Mouse (Mus musculus): ENCODE measurements around the gene Tas2r120. TPM values are rescaled to one million over a fixed set of nuclear protein-coding genes. Genes with fewer than 3 reads are reported as not detected.
"Not testable (repeated sequence)": the region's sequence is repeated elsewhere in the genome, so short reads cannot be mapped to it uniquely, and the experiment has no call there.

Gene Tas2r120
- not detected in 2 replicates for polyA plus RNA-seq (2015; fragmentation: Nextera tagmentation; extraction: Ambion mirVana)

DNA sequence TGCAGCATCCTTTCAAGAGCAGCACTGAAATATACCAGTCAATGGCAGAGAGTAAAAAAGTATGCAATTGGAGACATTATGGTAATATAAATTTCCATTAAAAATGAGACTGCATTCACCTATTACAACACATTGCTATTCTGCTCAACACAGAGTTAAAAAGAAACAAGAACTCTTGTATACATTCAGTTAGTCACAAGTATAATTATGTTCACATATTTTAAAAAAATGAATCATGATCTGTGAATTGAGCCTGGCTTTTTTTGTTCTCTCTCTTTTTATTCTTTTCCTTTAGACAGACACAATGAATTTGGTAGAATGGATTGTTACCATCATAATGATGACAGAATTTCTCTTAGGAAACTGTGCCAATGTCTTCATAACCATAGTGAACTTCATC is at the start of gene Tas2r120:
TSS of gene Tas2r120 (plus strand) at position 301 of the 400 bp plus-strand sequence.
- DNase-seq (ENCODE audit: low spot score): no peak

DNA sequence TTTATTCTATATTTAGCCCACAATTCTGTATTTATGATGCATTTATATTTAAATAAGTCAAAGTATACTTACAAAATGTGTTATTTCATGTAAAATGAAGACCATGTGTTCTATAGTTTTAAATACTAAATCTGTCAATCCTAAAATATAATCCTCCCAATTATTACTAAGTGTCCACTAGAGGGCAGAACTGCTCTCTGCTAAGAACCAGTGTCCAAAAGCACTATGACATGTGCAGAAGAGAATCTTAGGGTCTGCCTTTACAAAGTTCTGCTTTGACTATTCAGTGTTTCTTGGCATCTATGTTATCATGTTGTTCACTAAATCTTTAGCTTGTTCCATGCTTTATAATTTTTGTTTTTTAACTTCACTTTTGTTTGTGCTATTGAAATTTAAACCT is 7.4 kb upstream of the Tas2r120 start:
- no peak for DNase-seq (ENCODE audit: low spot score)

DNA sequence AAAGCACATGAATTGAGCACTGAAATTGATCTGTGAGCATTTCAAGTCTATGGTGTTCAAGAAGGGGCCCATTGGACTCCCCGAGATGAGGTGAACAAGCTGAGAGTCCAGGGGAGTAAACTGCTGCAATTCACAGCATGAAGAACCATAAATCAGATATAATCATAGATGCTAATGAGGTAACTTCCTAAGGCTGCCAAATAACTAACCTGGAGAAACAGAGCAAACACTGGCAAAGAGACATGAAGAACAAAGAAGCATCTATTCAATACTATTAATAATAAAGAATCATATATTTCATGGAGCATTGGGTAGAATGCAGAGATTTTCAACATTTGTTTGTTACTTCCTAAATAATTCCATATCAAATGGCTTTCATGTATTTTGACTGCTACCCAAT is 5.3 kb upstream of the Tas2r120 start, which contains the start of gene A630073D07Rik:
TSS of gene A630073D07Rik (minus strand) at position 101 of the 400 bp plus-strand sequence.
- DNase-seq (ENCODE audit: low spot score): no peak

DNA sequence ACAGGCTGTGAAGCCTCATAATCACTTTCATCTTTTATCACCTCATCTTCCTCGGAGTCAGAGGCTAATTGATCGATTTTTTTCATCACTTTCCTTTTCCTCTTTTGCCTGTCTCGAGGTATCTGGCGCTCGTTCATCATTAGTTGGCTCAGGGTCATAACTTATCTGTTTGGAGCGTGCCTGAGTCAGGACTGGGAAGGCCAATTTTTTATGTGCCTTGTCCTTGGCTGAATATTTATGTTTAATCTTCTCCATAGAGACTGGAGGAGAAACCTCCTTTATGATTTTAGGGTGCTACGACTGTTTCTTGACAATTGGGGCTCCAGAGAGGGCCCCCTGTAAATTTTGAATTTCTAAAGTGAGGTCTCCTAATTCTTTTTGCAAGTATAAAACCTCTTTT is 34.8 kb downstream of the Tas2r120 start:
- DNase-seq (ENCODE audit: low spot score): not testable (repeated sequence)

DNA sequence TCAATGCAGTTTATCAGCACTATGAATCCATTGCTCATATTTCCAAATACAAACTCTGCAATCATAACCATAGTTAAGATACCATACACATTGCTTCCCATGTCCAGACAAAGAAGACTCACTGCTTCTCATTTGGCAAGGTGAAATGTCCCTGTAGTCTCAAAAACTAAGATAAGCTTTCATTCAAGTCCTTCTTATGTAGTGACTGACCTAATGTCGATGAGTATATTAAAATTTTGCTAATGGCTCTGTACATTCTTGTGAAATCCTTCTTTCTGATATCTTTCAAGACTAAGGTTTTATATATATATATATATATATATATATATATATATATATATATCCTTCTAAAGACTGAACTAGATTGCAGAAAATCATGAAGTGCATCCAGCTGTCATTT is 44.2 kb downstream of the Tas2r120 start, which contains the start of gene Tas2r121:
TSS of gene Tas2r121 (minus strand) at position 101 of the 400 bp plus-strand sequence.
- DNase-seq (ENCODE audit: low spot score): no peak

Other genes with a start within 250 kb of the Tas2r120 start
- gene Prh1, start 87.1 kb upstream of the Tas2r120 start, polyA plus RNA-seq (2015; fragmentation: Nextera tagmentation; extraction: Ambion mirVana): not detected in 2 replicates
- not detected in 2 replicates for gene Prp2, start 61.0 kb upstream of the Tas2r120 start, polyA plus RNA-seq (2015; fragmentation: Nextera tagmentation; extraction: Ambion mirVana)
- not detected in 2 replicates for gene A630073D07Rik, start 5.4 kb upstream of the Tas2r120 start, polyA plus RNA-seq (2015; fragmentation: Nextera tagmentation; extraction: Ambion mirVana)
- gene Tas2r121, start 44.1 kb downstream of the Tas2r120 start, polyA plus RNA-seq (2015; fragmentation: Nextera tagmentation; extraction: Ambion mirVana): not detected in 2 replicates
- not detected in 2 replicates for gene Tas2r122, start 55.0 kb downstream of the Tas2r120 start, polyA plus RNA-seq (2015; fragmentation: Nextera tagmentation; extraction: Ambion mirVana)
- gene Tas2r115, start 81.1 kb downstream of the Tas2r120 start, polyA plus RNA-seq (2015; fragmentation: Nextera tagmentation; extraction: Ambion mirVana): not detected in 2 replicates
- gene Tas2r124, start 97.8 kb downstream of the Tas2r120 start, polyA plus RNA-seq (2015; fragmentation: Nextera tagmentation; extraction: Ambion mirVana): not detected in 2 replicates
- gene Tas2r102, start 105.2 kb downstream of the Tas2r120 start, polyA plus RNA-seq (2015; fragmentation: Nextera tagmentation; extraction: Ambion mirVana): not detected in 2 replicates
- gene Tas2r136, start 121.2 kb downstream of the Tas2r120 start, polyA plus RNA-seq (2015; fragmentation: Nextera tagmentation; extraction: Ambion mirVana): not detected in 2 replicates
- not detected in 2 replicates for gene Tas2r117, start 145.9 kb downstream of the Tas2r120 start, polyA plus RNA-seq (2015; fragmentation: Nextera tagmentation; extraction: Ambion mirVana)
- not detected in 2 replicates for gene Tas2r123, start 190.2 kb downstream of the Tas2r120 start, polyA plus RNA-seq (2015; fragmentation: Nextera tagmentation; extraction: Ambion mirVana)
- gene Tas2r116, start 198.5 kb downstream of the Tas2r120 start, polyA plus RNA-seq (2015; fragmentation: Nextera tagmentation; extraction: Ambion mirVana): not detected in 2 replicates
- not detected in 2 replicates for gene Tas2r110, start 211.1 kb downstream of the Tas2r120 start, polyA plus RNA-seq (2015; fragmentation: Nextera tagmentation; extraction: Ambion mirVana)
- not detected in 2 replicates for gene Tas2r113, start 236.1 kb downstream of the Tas2r120 start, polyA plus RNA-seq (2015; fragmentation: Nextera tagmentation; extraction: Ambion mirVana)